Mouse (Mus musculus): Measurements from ENCODE around the gene Hist1h4h. TPM values are rescaled to one million over a fixed set of nuclear protein-coding genes. Genes with fewer than 3 reads are reported as not detected.

Hist1h4h gene
- total RNA-seq, 2 experiments from 2014 or later: 457 TPM

Other genes with a start within 250 kb of the Hist1h4h start
- 10 to 100 TPM; 20.6 to 20.7 TPM for gene Zfp322a, start 161.8 kb upstream of the Hist1h4h start, total RNA-seq (2023)
- 10 to 100 TPM; 17.4 to 18.2 TPM for gene Abt1, start 107.2 kb upstream of the Hist1h4h start, total RNA-seq (2023)
- gene Btn1a1, start 65.1 kb upstream of the Hist1h4h start, total RNA-seq (2023): not detected
- under 1 TPM; 0.65 to 0.67 TPM for gene Btn2a2, start 42.2 kb upstream of the Hist1h4h start, total RNA-seq (2023)
- 10 to 100 TPM; 21.3 to 28.8 TPM for gene Hist1h2af, start 2.9 kb downstream of the Hist1h4h start, total RNA-seq (2023)
- 1 to 10 TPM; 1.4 to 6.9 TPM for gene Hist1h3g, start 4.4 kb downstream of the Hist1h4h start, total RNA-seq (2023)
- gene Hist1h2bh, start 12.3 kb downstream of the Hist1h4h start, total RNA-seq (2023): 10 to 100 TPM; 10.0 to 13.0 TPM
- gene Hist1h3f, start 13.0 kb downstream of the Hist1h4h start, total RNA-seq (2023): 100 to 1,000 TPM; 111 to 119 TPM
- gene Hist1h4f, start 20.6 kb downstream of the Hist1h4h start, total RNA-seq (2023): 10 to 100 TPM; 55.2 to 82.9 TPM
- gene Hist1h1d, start 22.2 kb downstream of the Hist1h4h start, total RNA-seq (2023): 10 to 100 TPM; 31.1 to 36.2 TPM
- 100 to 1,000 TPM; 326 to 342 TPM for gene Hist1h3e, start 31.3 kb downstream of the Hist1h4h start, total RNA-seq (2023)
- gene Hist1h2ae, start 40.2 kb downstream of the Hist1h4h start, total RNA-seq (2023): 10 to 100 TPM; 29.2 to 42.2 TPM
- gene Hist1h2bg, start 40.3 kb downstream of the Hist1h4h start, total RNA-seq (2023): 100 to 1,000 TPM; 649 to 669 TPM
- gene Hist1h2bf, start 43.1 kb downstream of the Hist1h4h start, total RNA-seq (2023): 100 to 1,000 TPM; 327 to 367 TPM
- gene Hist1h2ad, start 43.3 kb downstream of the Hist1h4h start, total RNA-seq (2023): 10 to 100 TPM; 42.6 to 61.1 TPM
- gene Hist1h3d, start 44.7 kb downstream of the Hist1h4h start, total RNA-seq (2023): 10 to 100 TPM; 40.0 to 45.0 TPM
- 100 to 1,000 TPM; 183 to 195 TPM for gene Hist1h4d, start 50.5 kb downstream of the Hist1h4h start, total RNA-seq (2023)
- 10 to 100 TPM; 41.6 to 47.3 TPM for gene Hist1h2be, start 90.1 kb downstream of the Hist1h4h start, total RNA-seq (2023)
- gene Hist1h1e, start 91.5 kb downstream of the Hist1h4h start, total RNA-seq (2023): 100 to 1,000 TPM; 385 to 413 TPM
- gene Hist1h2ac, start 152.9 kb downstream of the Hist1h4h start, total RNA-seq (2023): 10 to 100 TPM; 12.5 to 15.6 TPM
- gene Hist1h2bc, start 153.1 kb downstream of the Hist1h4h start, total RNA-seq (2023): 10 to 100 TPM; 24.1 to 30.1 TPM
- gene Hist1h1t, start 164.8 kb downstream of the Hist1h4h start, total RNA-seq (2023): under 1 TPM; 0.65 to 0.84 TPM
- gene Hist1h4c, start 167.4 kb downstream of the Hist1h4h start, total RNA-seq (2023): 100 to 1,000 TPM; 222 to 255 TPM
- gene Hfe, start 179.8 kb downstream of the Hist1h4h start, total RNA-seq (2023): 1 to 10 TPM in 1 of 2 experiments, not detected in 1; 1.9 TPM
- gene Hist1h1c, start 207.8 kb downstream of the Hist1h4h start, total RNA-seq (2023): 1,000 to 10,000 TPM in 1 of 2 experiments, 100 to 1,000 TPM in 1; 877 to 1,039 TPM
- 1 to 10 TPM; 6.8 to 7.4 TPM for gene Hist1h3c, start 214.6 kb downstream of the Hist1h4h start, total RNA-seq (2023)
- 10 to 100 TPM; 85.2 to 91.3 TPM for gene Hist1h2bb, start 215.7 kb downstream of the Hist1h4h start, total RNA-seq (2023)
- 100 to 1,000 TPM; 102 to 130 TPM for gene Hist1h2ab, start 220.1 kb downstream of the Hist1h4h start, total RNA-seq (2023)
- gene Hist1h3b, start 221.2 kb downstream of the Hist1h4h start, total RNA-seq (2023): 10 to 100 TPM; 41.3 to 45.0 TPM
- 100 to 1,000 TPM in 1 of 2 experiments, 10 to 100 TPM in 1; 90.1 to 106 TPM for gene Hist1h4b, start 226.0 kb downstream of the Hist1h4h start, total RNA-seq (2023)
- 100 to 1,000 TPM; 142 to 168 TPM for gene Hist1h4a, start 230.2 kb downstream of the Hist1h4h start, total RNA-seq (2023)
- gene Hist1h3a, start 231.3 kb downstream of the Hist1h4h start, total RNA-seq (2023): 100 to 1,000 TPM; 448 to 459 TPM
- gene Hist1h1a, start 232.6 kb downstream of the Hist1h4h start, total RNA-seq (2023): 10 to 100 TPM; 39.6 TPM
- gene Trim38, start 238.9 kb downstream of the Hist1h4h start, total RNA-seq (2023): not detected